Comparison of ENCODE assay signal across 7 mouse cellular contexts in genomic region chr1:106072071-106072440, GRCm38 (mm10).
DNase-seq lines count a peak whose midpoint lies in the region; ATAC-seq and TF ChIP-seq lines count a peak whose summit lies in the region.

No protein-coding gene starts in this region.

- H3K9me3 ChIP-seq in lung, embryonic 16.5 days (ENCODE audit: control insufficient read depth, low read length) = no peaks in the 10 kb centered on the region; the same call in 1 of the 2 replicates
- no peaks in the 10 kb centered on the region for H3K9me3 ChIP-seq in intestine, embryonic 15.5 days
- no peaks in the 10 kb centered on the region for H3K9me3 ChIP-seq in stomach, postnatal 0 days (ENCODE audit: control insufficient read depth, low read length)

- H3K27ac ChIP-seq in lung, embryonic 16.5 days (ENCODE audit: low read length) = no peak overlapping the region
- no peak overlapping the region for H3K27ac ChIP-seq in intestine, embryonic 15.5 days
- no peak overlapping the region for H3K27ac ChIP-seq in stomach, postnatal 0 days (replicated peaks)

- DNase-seq in lung, postnatal 4 days = no peak
- peak; percentile 51 for DNase-seq in embryo, embryonic 10.5 days (ENCODE audit: low spot score)
- DNase-seq in stomach, postnatal 0 days (ENCODE audit: low spot score) = peak; percentile 30
- DNase-seq in kidney, postnatal 36 days = no peak
- no peak for DNase-seq in ovary, postnatal 10 days (ENCODE audit: low spot score)

- ATAC-seq in lung, embryonic 16.5 days (ENCODE audit: low read depth) = 0 out of 2 replicates have a peak, but pooled peaks have one; percentile 23
- ATAC-seq in intestine, embryonic 15.5 days = peak; percentile 81
- ATAC-seq in stomach, postnatal 0 days (ENCODE audit: low FRiP score, low TSS enrichment) = no peak

- TF ChIP-seq CTCF in stomach, postnatal 0 days (IDR thresholded peaks at IDR 0.05; ENCODE audit: low read depth) = 0 out of 2 replicates have a peak, but pooled peaks have one; percentile 2

- H3K4me3 ChIP-seq in lung, embryonic 16.5 days (ENCODE audit: low read length) = no peak overlapping the region
- no peak overlapping the region for H3K4me3 ChIP-seq in intestine, embryonic 15.5 days (replicated peaks)
- no peak overlapping the region for H3K4me3 ChIP-seq in stomach, postnatal 0 days (ENCODE audit: low read depth, low read length)

- H3K36me3 ChIP-seq in lung, embryonic 16.5 days (ENCODE audit: control insufficient read depth, insufficient read depth, low read length) = no peaks in the 10 kb centered on the region
- no peaks in the 10 kb centered on the region for H3K36me3 ChIP-seq in intestine, embryonic 15.5 days
- no peaks in the 10 kb centered on the region for H3K36me3 ChIP-seq in stomach, postnatal 0 days (ENCODE audit: control insufficient read depth, insufficient read depth, low read length)

- H3K27me3 ChIP-seq in lung, embryonic 16.5 days (ENCODE audit: control insufficient read depth, insufficient read depth, low read depth, low read length) = no peaks in the 10 kb centered on the region
- no peaks in the 10 kb centered on the region for H3K27me3 ChIP-seq in intestine, embryonic 15.5 days (replicated peaks)
- no peaks in the 10 kb centered on the region for H3K27me3 ChIP-seq in stomach, postnatal 0 days (ENCODE audit: control insufficient read depth, insufficient read depth, low read length)

- no peak overlapping the region for H3K9ac ChIP-seq in lung, embryonic 16.5 days (ENCODE audit: low read length)
- H3K9ac ChIP-seq in intestine, embryonic 15.5 days = no peak overlapping the region
- H3K9ac ChIP-seq in stomach, postnatal 0 days (ENCODE audit: low read length) = 0 out of 2 replicates have a peak overlapping the region, but pooled peaks have one; percentile 13

- TF ChIP-seq EP300 in stomach, postnatal 0 days (optimal IDR thresholded peaks at IDR 0.05) = no peak

- 5% methylated on average over 10 of the region's 10 CpGs for WGBS in lung, embryonic 16.5 days
- WGBS in intestine, embryonic 15.5 days = 6% methylated on average over 10 of the region's 10 CpGs
- 5% methylated on average over 10 of the region's 10 CpGs for WGBS in stomach, postnatal 0 days

- H3K4me1 ChIP-seq in lung, embryonic 16.5 days (replicated peaks; ENCODE audit: control insufficient read depth, insufficient read depth, low read length) = no peaks in the 10 kb centered on the region
- H3K4me1 ChIP-seq in intestine, embryonic 15.5 days (replicated peaks) = no peaks in the 10 kb centered on the region; the same call in 1 of the 2 replicates
- no peaks in the 10 kb centered on the region; the same call in 1 of the 2 replicates for H3K4me1 ChIP-seq in stomach, postnatal 0 days (replicated peaks; ENCODE audit: control insufficient read depth, insufficient read depth)

- no peak overlapping the region for H3K4me2 ChIP-seq in lung, embryonic 16.5 days (ENCODE audit: low read depth, low read length)
- peak overlapping the region; percentile 14; the same call in 1 of the 2 replicates for H3K4me2 ChIP-seq in intestine, embryonic 15.5 days (replicated peaks)
- no peak overlapping the region for H3K4me2 ChIP-seq in stomach, postnatal 0 days (replicated peaks; ENCODE audit: low read depth)

Comparison
In these comparisons a context has a peak if more than half of its experiments do, and no peak if none do; other contexts are left out.
1. DNase-seq: peak in embryo, embryonic 10.5 days (single experiment) and stomach, postnatal 0 days (single experiment); none in lung, postnatal 4 days (0 of 2), kidney, postnatal 36 days (0 of 2) and ovary, postnatal 10 days (single experiment).